Mouse (Mus musculus): ENCODE data around the gene Eapp.

GRCm38 (mm10) chr12:54654141-54654540 is 41.6 kb downstream of the Eapp start:
- TF ChIP-seq FLI1 (IDR thresholded peaks at IDR 0.05; ENCODE audit: low read length) (no peak), GATA1 (IDR thresholded peaks at IDR 0.05; ENCODE audit: borderline replicate concordance, low read length) (no peak)
